Mouse (Mus musculus): ENCODE data around the gene Pgm5. TPM values are rescaled to one million over a fixed set of nuclear protein-coding genes. Genes with fewer than 3 reads are reported as not detected.

The Pgm5 gene
- polyA plus RNA-seq, 2 experiments: 0.08 to 0.28 TPM

DNA sequence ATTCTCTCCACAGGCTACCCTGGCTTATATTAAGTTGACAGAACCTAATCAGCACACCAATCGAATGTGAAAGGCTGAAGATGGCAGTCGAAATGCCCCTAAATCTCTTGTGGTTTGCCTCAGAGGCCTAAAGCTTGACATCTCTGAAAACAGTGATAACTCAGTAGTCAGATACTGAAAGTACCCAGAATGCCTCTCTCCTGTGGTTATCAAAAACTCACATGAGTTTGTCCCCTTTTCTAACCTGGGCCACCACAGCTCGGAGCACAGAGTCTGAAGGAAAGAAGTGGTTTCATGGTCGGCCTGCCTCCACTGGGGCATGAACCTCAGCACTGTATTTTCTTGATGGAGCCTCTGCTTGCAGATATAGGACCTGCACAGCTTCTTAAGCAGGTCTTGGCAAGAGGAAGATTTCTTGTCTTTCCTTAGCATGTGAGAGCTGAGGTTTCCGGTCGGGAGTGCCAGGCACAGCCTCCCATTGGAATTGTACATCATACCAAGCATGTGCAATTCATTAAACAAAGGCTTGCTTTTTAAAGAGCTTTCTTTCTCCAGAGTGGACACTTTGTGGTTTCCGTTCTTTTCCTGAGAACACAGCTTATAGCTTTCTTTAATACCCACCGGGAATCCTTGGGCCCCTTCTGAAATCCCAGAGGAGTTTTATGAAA is 215.4 kb downstream of the Pgm5 start:
- 47% methylated on average over 8 of the region's 8 CpGs for WGBS (ENCODE audit: insufficient replicate concordance)
- H3K4me2 ChIP-seq (ENCODE audit: low read depth): no peak overlapping the region
- no peaks in the 10 kb centered on the region for H3K4me1 ChIP-seq (replicated peaks; ENCODE audit: control insufficient read depth in 2 of 2, insufficient read depth in 2 of 2, low read length in 1 of 2)
- TF ChIP-seq CTCF (IDR thresholded peaks at IDR 0.05; ENCODE audit: low read depth): no peak
- TF ChIP-seq EP300 (IDR thresholded peaks at IDR 0.05; ENCODE audit: low read depth): no peak
- no peak overlapping the region for H3K9ac ChIP-seq (replicated peaks)
- no peaks in the 10 kb centered on the region for H3K36me3 ChIP-seq (replicated peaks; ENCODE audit: control insufficient read depth, insufficient read depth, low read depth)
- DNase-seq (ENCODE audit: low read depth in 3 of 3, low spot score in 3 of 3): no peak
- ATAC-seq (ENCODE audit: insufficient read depth): no peak
- H3K9me3 ChIP-seq (ENCODE audit: control insufficient read depth, low read length): no peaks in the 10 kb centered on the region
- no peak overlapping the region for H3K27ac ChIP-seq
- no peak overlapping the region for H3K4me3 ChIP-seq (ENCODE audit: insufficient read depth in 1 of 2, low read depth in 2 of 2, low read length in 2 of 2)
- no peaks in the 10 kb centered on the region for H3K27me3 ChIP-seq (ENCODE audit: control insufficient read depth, insufficient read depth, low read length)

DNA sequence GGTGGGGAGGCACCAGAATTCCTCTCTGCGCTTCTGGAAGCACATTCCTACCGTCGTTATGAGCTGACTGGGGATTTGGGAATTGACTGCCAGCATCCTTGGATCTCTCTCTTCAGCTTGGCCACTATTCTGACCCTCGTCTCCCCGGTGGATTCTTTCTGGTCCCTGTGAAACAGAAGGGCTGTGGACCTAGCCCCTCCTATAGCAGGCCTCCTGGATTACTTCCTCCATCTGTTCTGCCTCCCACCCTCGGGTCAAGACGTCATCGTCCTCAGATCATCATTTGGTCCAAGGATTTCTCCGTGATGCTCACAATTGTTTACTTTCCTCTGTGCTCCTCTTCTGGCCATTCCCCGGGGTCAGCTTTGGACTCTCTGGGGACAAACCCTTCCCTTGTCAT is 216.7 kb downstream of the Pgm5 start:
- no peaks in the 10 kb centered on the region for H3K36me3 ChIP-seq (replicated peaks; ENCODE audit: control insufficient read depth, insufficient read depth, low read depth)
- no peak for DNase-seq (ENCODE audit: low read depth in 3 of 3, low spot score in 3 of 3)
- TF ChIP-seq CTCF (IDR thresholded peaks at IDR 0.05; ENCODE audit: low read depth) (no peak), EP300 (IDR thresholded peaks at IDR 0.05; ENCODE audit: low read depth) (no peak)
- H3K27me3 ChIP-seq (ENCODE audit: control insufficient read depth, insufficient read depth, low read length): no peaks in the 10 kb centered on the region
- H3K4me2 ChIP-seq (ENCODE audit: low read depth): no peak overlapping the region
- H3K9ac ChIP-seq (replicated peaks): no peak overlapping the region
- no peaks in the 10 kb centered on the region for H3K9me3 ChIP-seq (ENCODE audit: control insufficient read depth, low read length)
- 59% methylated on average over 10 of the region's 10 CpGs for WGBS (ENCODE audit: insufficient replicate concordance)
- no peak overlapping the region for H3K4me3 ChIP-seq (ENCODE audit: insufficient read depth in 1 of 2, low read depth in 2 of 2, low read length in 2 of 2)
- H3K4me1 ChIP-seq (replicated peaks; ENCODE audit: control insufficient read depth in 2 of 2, insufficient read depth in 2 of 2, low read length in 1 of 2): no peaks in the 10 kb centered on the region
- no peak for ATAC-seq (ENCODE audit: insufficient read depth)
- H3K27ac ChIP-seq: no peak overlapping the region

DNA sequence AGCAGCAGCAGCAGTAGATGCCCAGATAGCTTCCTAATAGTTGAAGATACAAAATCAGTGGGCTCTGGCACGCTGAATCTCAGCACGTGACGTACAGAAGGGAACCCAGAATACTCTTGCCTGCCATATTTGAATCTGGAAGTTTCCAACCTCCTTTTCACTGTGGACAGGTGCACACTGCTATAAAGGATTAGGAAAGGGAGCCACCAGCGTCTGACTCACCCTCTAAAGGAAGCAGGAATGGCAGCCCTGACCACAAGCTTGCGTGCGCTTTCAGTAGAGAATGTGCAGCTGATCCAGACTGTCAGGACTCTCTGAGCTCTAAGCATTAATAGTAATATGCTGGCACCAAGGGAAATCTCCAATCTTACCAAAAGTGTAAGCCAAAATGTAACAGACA is 220.7 kb downstream of the Pgm5 start:
- ATAC-seq (ENCODE audit: insufficient read depth): no peak
- 62% methylated on average over 6 of the region's 6 CpGs for WGBS (ENCODE audit: insufficient replicate concordance)

DNA sequence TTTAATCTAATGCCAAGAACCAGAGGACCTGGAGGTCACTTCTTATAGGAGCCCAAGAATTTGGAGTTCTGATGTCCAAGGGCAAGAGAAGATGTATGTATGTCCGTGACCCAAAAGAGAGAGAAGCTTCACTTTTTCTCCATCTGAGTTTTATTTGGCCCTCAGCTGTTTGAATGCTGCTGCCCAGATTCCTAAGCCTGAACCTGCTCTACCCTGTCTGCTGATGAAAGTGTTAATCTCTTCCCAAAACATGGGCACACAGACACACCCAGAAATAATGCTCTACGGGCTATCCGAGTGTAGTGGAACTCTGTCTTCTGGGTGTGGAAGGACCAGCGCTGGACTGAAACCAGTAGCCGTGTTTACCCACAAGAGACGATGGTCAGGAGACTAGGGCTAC is 223.7 kb downstream of the Pgm5 start:
- 74% methylated on average over 6 of the region's 6 CpGs for WGBS (ENCODE audit: insufficient replicate concordance)
- DNase-seq (ENCODE audit: low read depth in 3 of 3, low spot score in 3 of 3) (no peak), ATAC-seq (ENCODE audit: insufficient read depth) (no peak)
- Histone ChIP-seq H3K4me3 (ENCODE audit: insufficient read depth in 1 of 2, low read depth in 2 of 2, low read length in 2 of 2) (no peak overlapping the region), H3K36me3 (replicated peaks; ENCODE audit: control insufficient read depth, insufficient read depth, low read depth) (no peaks in the 10 kb centered on the region), H3K4me1 (replicated peaks; ENCODE audit: control insufficient read depth in 2 of 2, insufficient read depth in 2 of 2, low read length in 1 of 2) (no peaks in the 10 kb centered on the region), H3K27me3 (ENCODE audit: control insufficient read depth, insufficient read depth, low read length) (no peaks in the 10 kb centered on the region), H3K9me3 (ENCODE audit: control insufficient read depth, low read length) (no peaks in the 10 kb centered on the region), H3K27ac (no peak overlapping the region), H3K4me2 (ENCODE audit: low read depth) (no peak overlapping the region), H3K9ac (replicated peaks) (no peak overlapping the region)
- no peak for TF ChIP-seq CTCF (IDR thresholded peaks at IDR 0.05; ENCODE audit: low read depth)

More for the DNA sequence above, 220.7 kb downstream of the Pgm5 start:
- no peak for DNase-seq (ENCODE audit: low read depth in 3 of 3, low spot score in 3 of 3)
- TF ChIP-seq CTCF (IDR thresholded peaks at IDR 0.05; ENCODE audit: low read depth) (no peak), EP300 (IDR thresholded peaks at IDR 0.05; ENCODE audit: low read depth) (no peak)
- Histone ChIP-seq H3K4me2 (ENCODE audit: low read depth) (no peak overlapping the region), H3K9me3 (ENCODE audit: control insufficient read depth, low read length) (no peaks in the 10 kb centered on the region), H3K4me1 (replicated peaks; ENCODE audit: control insufficient read depth in 2 of 2, insufficient read depth in 2 of 2, low read length in 1 of 2) (no peaks in the 10 kb centered on the region), H3K9ac (replicated peaks) (no peak overlapping the region), H3K36me3 (replicated peaks; ENCODE audit: control insufficient read depth, insufficient read depth, low read depth) (no peaks in the 10 kb centered on the region), H3K27ac (no peak overlapping the region), H3K4me3 (ENCODE audit: insufficient read depth in 1 of 2, low read depth in 2 of 2, low read length in 2 of 2) (no peak overlapping the region), H3K27me3 (ENCODE audit: control insufficient read depth, insufficient read depth, low read length) (no peaks in the 10 kb centered on the region)

DNA sequence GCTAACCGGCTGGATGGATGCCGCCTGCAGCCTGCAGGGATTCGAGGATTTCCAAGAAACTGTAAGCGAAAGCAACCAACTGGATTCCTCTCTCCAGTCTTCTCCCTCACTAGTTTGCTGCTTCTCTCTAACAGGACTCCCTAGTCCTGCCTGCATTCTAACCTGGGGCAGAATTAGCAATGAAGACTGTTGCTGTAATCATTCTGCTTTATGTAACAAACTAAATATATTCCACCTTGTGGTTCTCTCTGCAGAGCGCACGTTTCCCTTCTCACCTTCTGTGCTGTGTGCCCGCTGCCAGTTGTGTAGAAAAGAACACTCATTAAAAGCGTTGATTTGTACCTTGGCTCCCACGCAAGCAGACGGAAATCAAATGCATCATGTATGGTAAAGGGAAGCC is 225.0 kb downstream of the Pgm5 start:
- TF ChIP-seq EP300 (IDR thresholded peaks at IDR 0.05; ENCODE audit: low read depth) (no peak), CTCF (IDR thresholded peaks at IDR 0.05; ENCODE audit: low read depth) (no peak)
- Histone ChIP-seq H3K4me3 (ENCODE audit: insufficient read depth in 1 of 2, low read depth in 2 of 2, low read length in 2 of 2) (no peak overlapping the region), H3K9me3 (ENCODE audit: control insufficient read depth, low read length) (no peaks in the 10 kb centered on the region), H3K36me3 (replicated peaks; ENCODE audit: control insufficient read depth, insufficient read depth, low read depth) (no peaks in the 10 kb centered on the region), H3K4me1 (replicated peaks; ENCODE audit: control insufficient read depth in 2 of 2, insufficient read depth in 2 of 2, low read length in 1 of 2) (no peaks in the 10 kb centered on the region), H3K4me2 (ENCODE audit: low read depth) (no peak overlapping the region), H3K27ac (no peak overlapping the region), H3K27me3 (ENCODE audit: control insufficient read depth, insufficient read depth, low read length) (no peaks in the 10 kb centered on the region), H3K9ac (replicated peaks) (no peak overlapping the region)
- no peak for ATAC-seq (ENCODE audit: insufficient read depth)
- WGBS (ENCODE audit: insufficient replicate concordance): 61% methylated on average over 10 of the region's 10 CpGs
- no peak for DNase-seq (ENCODE audit: low read depth in 3 of 3, low spot score in 3 of 3)
